Mouse (Mus musculus) heart, embryonic 16.5 days (tissue): ENCODE measurements at regions not wholly inside any gene's neighbourhood (a gene's known extent, or its start where the extent isn't known, plus 50 kb on each side); places are given as distances from the start of the nearest gene placed in this dataset.

Experiments
- ATAC-seq: fragments of 200-750 bp; cut with Nextera tagmentation; replicated peaks from 2 replicates; pipeline ENCODE4 v1.8.0; 2017; ENCODE audit warnings: moderate number of reproducible peaks; ENCODE audit not compliant: insufficient read depth, low FRiP score; ENCODE audit errors: extremely low read depth
- H3K27ac ChIP-seq: fragments of 300-500 bp; sonication (generic); 2 replicates; pipeline ENCODE4 v1.5.1; 2014; ENCODE audit warnings: mild to moderate bottlenecking, low read length, control low read depth, moderate library complexity
- H3K27me3 ChIP-seq: fragments of 300-500 bp; sonication (generic); 2 replicates; pipeline ENCODE4 v1.6.1; 2014; ENCODE audit warnings: low read length, mixed read lengths; ENCODE audit not compliant: control insufficient read depth, insufficient read depth
- H3K36me3 ChIP-seq: fragments of 300-500 bp; sonication (generic); 2 replicates; pipeline ENCODE4 v1.6.1; 2014; ENCODE audit not compliant: control insufficient read depth, insufficient read depth
- H3K4me1 ChIP-seq: fragments of 300-500 bp; sonication (generic); 2 replicates; pipeline ENCODE4 v1.6.1; 2014; ENCODE audit warnings: low read length, mixed read lengths; ENCODE audit not compliant: control insufficient read depth, insufficient read depth
- H3K4me2 ChIP-seq: fragments of 300-500 bp; sonication (generic); 2 replicates; pipeline ENCODE4 v1.6.1; 2014; ENCODE audit warnings: low read depth, mild to moderate bottlenecking, control low read depth, low read length
- H3K4me3 ChIP-seq: fragments of 300-500 bp; sonication (generic); 2 replicates; pipeline ENCODE4 v1.5.1; 2014; ENCODE audit warnings: mild to moderate bottlenecking, control low read depth, low read length
- H3K9ac ChIP-seq: fragments of 300-500 bp; sonication (generic); 2 replicates; pipeline ENCODE4 v1.6.1; 2014; ENCODE audit warnings: low read length, control low read depth
- H3K9me3 ChIP-seq: fragments of 300-500 bp; sonication (generic); replicated peaks from 2 replicates; pipeline ENCODE4 v1.6.1; 2016; ENCODE audit warnings: low read length; ENCODE audit not compliant: control insufficient read depth
- WGBS: fragments of 180-500 bp; shearing (Covaris S2); extraction: QIAGEN DNeasy Blood & Tissue Kit; methylation state at CpG from one replicate; pipeline ENCODE4 v1.1.7; 2014; 5-methylcytosine and 5-hydroxymethylcytosine counted together

- 27% methylated on average over 11 of the region's 11 CpGs for WGBS
- Histone ChIP-seq H3K4me1 (peaks cover 43% of the 10 kb centered on the region), H3K27me3 (no peaks in the 10 kb centered on the region), H3K4me2 (no peak overlapping the region), H3K9ac (peak overlapping the region; percentile 52), H3K4me3 (no peak overlapping the region), H3K9me3 (no peaks in the 10 kb centered on the region), H3K27ac (peak overlapping the region; percentile 64), H3K36me3 (no peaks in the 10 kb centered on the region)
- peak; percentile 47; the same call in 1 of the 2 replicates for ATAC-seq
These were observed 70.2 kb upstream of the Slc38a2 start for GRCm38 (mm10) chr15:96769751-96770150.

- no peaks in the 10 kb centered on the region for H3K9me3 ChIP-seq
- H3K4me1 ChIP-seq: peaks cover 31% of the 10 kb centered on the region
- no peaks in the 10 kb centered on the region for H3K36me3 ChIP-seq
- 66% methylated on average over 19 of the region's 19 CpGs for WGBS
- peak overlapping the region; percentile 0 for H3K9ac ChIP-seq
- no peak overlapping the region for H3K4me3 ChIP-seq
- no peaks in the 10 kb centered on the region for H3K27me3 ChIP-seq
- peak overlapping the region; percentile 46; the same call in 1 of the 2 replicates for H3K27ac ChIP-seq
- H3K4me2 ChIP-seq: no peak overlapping the region
- peak; percentile 46 for ATAC-seq
These were observed 68.9 kb upstream of the Slc38a2 start for GRCm38 (mm10) chr15:96768301-96768993.

DNA sequence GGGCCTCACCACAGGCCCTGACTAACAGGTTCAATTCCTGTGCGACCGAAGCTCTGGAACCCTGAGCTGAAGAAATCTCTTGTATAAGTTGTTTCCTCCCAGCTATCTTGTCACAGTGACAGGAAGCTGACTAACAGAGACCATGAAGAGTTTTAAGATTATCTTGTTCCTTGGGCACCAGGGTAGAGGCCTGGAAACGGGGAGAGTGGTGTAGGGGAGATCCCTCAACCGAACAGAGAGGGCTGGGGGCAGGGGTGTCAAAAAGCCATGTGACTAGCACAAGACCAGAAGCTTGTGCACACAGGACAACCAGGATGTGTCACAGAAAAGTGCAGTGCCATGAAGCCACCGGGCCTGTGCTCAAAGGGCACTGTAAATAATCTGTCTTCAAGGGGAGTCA, 67.7 kb upstream of the Slc38a2 start:
- 70% methylated on average over 5 of the region's 5 CpGs for WGBS
- Histone ChIP-seq H3K4me2 (no peak overlapping the region), H3K4me3 (no peak overlapping the region), H3K27me3 (no peaks in the 10 kb centered on the region), H3K27ac (no peak overlapping the region), H3K9me3 (no peaks in the 10 kb centered on the region), H3K36me3 (no peaks in the 10 kb centered on the region), H3K9ac (no peak overlapping the region), H3K4me1 (peaks cover 20% of the 10 kb centered on the region)
- no peak for ATAC-seq

GRCm38 (mm10) chr15:96766238-96766637, 66.7 kb upstream of the Slc38a2 start:
- ATAC-seq: no peak

DNA sequence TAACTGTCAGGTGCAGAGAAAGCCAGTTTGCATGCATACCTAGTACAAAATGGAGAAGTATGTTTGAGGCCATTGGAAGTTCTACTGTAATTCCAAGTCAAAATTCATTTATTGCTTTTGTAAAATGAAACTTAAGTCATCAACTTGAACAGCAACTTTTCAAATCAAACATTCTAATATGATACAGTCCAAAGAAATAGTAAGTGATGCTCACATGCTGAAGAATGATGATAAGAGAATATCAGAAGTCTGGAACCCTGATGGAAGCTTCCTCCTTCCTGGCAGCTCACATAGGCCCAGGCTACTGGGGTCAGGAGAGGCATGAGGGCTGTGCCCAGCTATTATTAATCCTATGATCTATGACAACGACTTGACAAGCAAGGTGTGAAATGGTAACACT, 64.1 kb upstream of the Slc38a2 start:
- 53% methylated on average over 1 of the region's 1 CpGs for WGBS

More at GRCm38 (mm10) chr15:96766238-96766637, 66.7 kb upstream of the Slc38a2 start:
- Histone ChIP-seq H3K9me3 (no peaks in the 10 kb centered on the region), H3K4me2 (no peak overlapping the region), H3K36me3 (no peaks in the 10 kb centered on the region), H3K27ac (no peak overlapping the region), H3K4me1 (peaks cover 20% of the 10 kb centered on the region), H3K4me3 (no peak overlapping the region), H3K27me3 (no peaks in the 10 kb centered on the region), H3K9ac (no peak overlapping the region)
- WGBS: 92% methylated on average over 9 of the region's 9 CpGs

DNA sequence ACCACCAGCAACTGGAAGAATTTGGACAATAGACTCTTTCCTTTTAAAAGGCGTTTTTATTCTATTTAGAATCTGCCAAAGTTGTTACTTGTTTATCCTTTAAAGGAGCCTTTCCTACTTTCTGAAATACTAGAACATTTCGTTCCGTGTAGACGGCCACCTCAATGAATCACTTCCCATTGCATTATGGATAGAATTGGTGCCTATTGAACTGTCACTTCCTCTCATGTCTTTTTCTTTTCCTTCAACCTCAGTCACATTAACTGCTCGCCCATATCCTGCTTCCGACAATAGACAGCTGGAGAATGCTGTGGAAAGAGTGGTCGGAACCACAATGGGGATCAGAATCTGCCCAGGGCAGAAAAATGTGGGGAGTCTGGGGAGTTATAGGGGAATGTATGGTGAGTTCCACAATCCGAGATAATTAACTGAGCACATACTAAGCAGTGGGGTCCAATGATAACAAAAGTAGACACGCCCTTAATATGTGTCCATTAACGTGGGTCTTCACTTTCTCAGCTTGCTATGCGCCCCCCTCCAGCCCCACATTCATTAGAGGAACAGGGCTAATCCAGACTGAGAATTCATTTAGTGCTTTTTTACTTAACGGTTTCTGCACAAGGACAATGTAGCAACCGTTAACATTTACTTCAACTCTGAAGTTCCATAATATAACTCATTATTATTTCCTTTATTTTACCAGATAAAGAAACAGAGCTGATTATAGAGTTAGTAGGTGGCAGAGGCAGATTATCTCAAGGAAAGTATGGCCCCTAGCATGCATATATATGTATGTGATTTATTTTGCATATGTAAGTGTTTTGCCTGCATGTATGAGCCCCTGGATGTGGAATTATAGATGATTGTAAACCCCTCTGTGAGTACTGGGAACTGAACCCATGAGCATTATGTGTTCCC, 59.8 kb upstream of the Slc38a2 start:
- 70% methylated on average over 13 of the region's 13 CpGs for WGBS
- H3K4me2 ChIP-seq: no peak overlapping the region
- no peak for ATAC-seq
- no peaks in the 10 kb centered on the region for H3K36me3 ChIP-seq
- no peak overlapping the region for H3K4me3 ChIP-seq
- peaks cover 11% of the 10 kb centered on the region for H3K4me1 ChIP-seq
- no peaks in the 10 kb centered on the region for H3K9me3 ChIP-seq
- no peak overlapping the region for H3K27ac ChIP-seq
- H3K27me3 ChIP-seq: no peaks in the 10 kb centered on the region
- no peak overlapping the region for H3K9ac ChIP-seq

More for the DNA sequence above, 64.1 kb upstream of the Slc38a2 start:
- Histone ChIP-seq H3K4me3 (no peak overlapping the region), H3K4me1 (peaks cover 2% of the 10 kb centered on the region), H3K36me3 (no peaks in the 10 kb centered on the region), H3K9ac (no peak overlapping the region), H3K4me2 (no peak overlapping the region), H3K27me3 (no peaks in the 10 kb centered on the region), H3K27ac (no peak overlapping the region), H3K9me3 (no peaks in the 10 kb centered on the region)
- ATAC-seq: no peak

- peaks cover 11% of the 10 kb centered on the region for H3K4me1 ChIP-seq
- no peaks in the 10 kb centered on the region for H3K36me3 ChIP-seq
- H3K27ac ChIP-seq: no peak overlapping the region
- no peak overlapping the region for H3K4me3 ChIP-seq
- ATAC-seq: no peak
- H3K4me2 ChIP-seq: no peak overlapping the region
- H3K9me3 ChIP-seq: no peaks in the 10 kb centered on the region
- 75% methylated on average over 9 of the region's 9 CpGs for WGBS
- H3K27me3 ChIP-seq: no peaks in the 10 kb centered on the region
- H3K9ac ChIP-seq: no peak overlapping the region
These were observed 58.1 kb upstream of the Slc38a2 start for GRCm38 (mm10) chr15:96757446-96758198.

- no peak overlapping the region for H3K9ac ChIP-seq
- WGBS: 46% methylated on average over 7 of the region's 7 CpGs
- no peaks in the 10 kb centered on the region for H3K27me3 ChIP-seq
- H3K9me3 ChIP-seq: no peaks in the 10 kb centered on the region
- peaks cover 17% of the 10 kb centered on the region for H3K4me1 ChIP-seq
- H3K36me3 ChIP-seq: no peaks in the 10 kb centered on the region
- no peak for ATAC-seq
- peak overlapping the region; percentile 58 for H3K27ac ChIP-seq
- H3K4me3 ChIP-seq: no peak overlapping the region
- H3K4me2 ChIP-seq: no peak overlapping the region
These were observed 56.9 kb upstream of the Slc38a2 start for GRCm38 (mm10) chr15:96756456-96756855.
